Mouse (Mus musculus): ENCODE data around the gene Ctsj. TPM values are rescaled to one million over a fixed set of nuclear protein-coding genes. Genes with fewer than 3 reads are reported as not detected.
"Not testable (repeated sequence)": the region's sequence is repeated elsewhere in the genome, so short reads cannot be mapped to it uniquely, and the experiment has no call there.

The Ctsj gene
- not detected for total RNA-seq (2021)
- long read RNA-seq, experiment 1, result 0 reads
- long read RNA-seq, experiment 2, result 0 reads

DNA sequence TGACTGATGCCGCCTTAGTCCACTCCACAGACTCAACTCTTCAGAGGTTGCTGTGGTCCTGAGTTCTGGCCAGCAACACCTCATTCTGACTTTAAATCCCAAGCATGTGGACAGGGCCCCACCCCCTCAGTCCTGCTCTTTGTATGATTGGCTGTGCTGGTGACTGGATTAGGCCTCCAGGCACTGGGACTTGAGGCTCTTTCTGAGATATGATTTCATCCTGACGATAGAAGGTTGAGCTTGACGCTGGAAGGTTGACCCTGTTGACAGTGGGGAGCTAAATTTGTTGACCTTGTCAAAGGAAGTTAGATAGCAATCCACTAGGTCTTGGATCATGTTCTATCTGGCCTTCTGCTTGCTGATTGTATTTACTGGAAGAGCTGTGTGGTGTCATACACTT lies at the start of gene Ctsj:
TSS of gene Ctsj (minus strand) at position 101 of the 400 bp plus-strand sequence.
- no peak for DNase-seq
- intact Hi-C loops (cut with DNase I), result no loop called here

DNA sequence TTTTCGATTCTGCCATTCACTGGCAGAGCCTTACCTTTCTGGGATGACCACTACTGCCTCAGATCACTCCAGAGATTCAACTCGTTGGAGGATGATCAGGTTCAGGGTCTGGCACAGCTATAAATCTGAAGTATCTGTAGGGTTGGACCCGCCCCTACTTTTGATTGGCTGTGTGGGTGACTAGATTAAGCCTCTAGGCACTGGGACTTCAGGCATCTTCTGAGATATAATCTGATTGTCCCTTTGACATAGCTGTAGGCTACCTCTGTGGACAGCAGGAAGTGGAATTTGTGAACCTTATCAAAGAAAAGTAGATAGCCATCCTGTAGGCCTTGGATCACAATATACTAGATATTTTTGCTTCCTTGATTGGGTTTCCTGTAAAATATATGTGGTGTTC lies 34.8 kb upstream of the Ctsj start, which contains the start of gene Ctsq:
TSS of gene Ctsq (minus strand) at position 101 of the 400 bp plus-strand sequence.
- DNase-seq, result no peak

DNA sequence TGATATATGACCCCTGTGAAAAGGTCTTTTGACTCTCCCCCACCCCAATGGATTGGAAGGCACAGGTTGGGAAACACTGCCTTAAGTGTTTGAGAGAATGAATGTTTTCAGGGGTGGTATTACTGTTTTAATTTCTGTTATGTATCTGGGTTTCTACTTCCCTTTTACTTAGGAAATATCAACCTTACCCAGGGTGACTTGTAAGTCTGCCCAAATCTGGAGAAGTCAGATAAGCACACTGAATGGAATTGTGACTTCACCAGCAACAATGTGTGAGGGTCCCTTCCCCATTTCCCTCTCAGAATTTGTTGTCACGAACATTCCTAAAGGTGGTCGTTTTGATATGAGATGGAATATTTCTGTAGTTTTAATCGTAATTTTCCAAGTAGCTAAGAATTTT lies 17.0 kb upstream of the Ctsj start:
- intact Hi-C loops (cut with DNase I), result no loop called here
- no peak for DNase-seq

More for the DNA sequence above, 34.8 kb upstream of the Ctsj start, which contains the start of gene Ctsq:
- intact Hi-C loops (cut with DNase I), result no loop called here

DNA sequence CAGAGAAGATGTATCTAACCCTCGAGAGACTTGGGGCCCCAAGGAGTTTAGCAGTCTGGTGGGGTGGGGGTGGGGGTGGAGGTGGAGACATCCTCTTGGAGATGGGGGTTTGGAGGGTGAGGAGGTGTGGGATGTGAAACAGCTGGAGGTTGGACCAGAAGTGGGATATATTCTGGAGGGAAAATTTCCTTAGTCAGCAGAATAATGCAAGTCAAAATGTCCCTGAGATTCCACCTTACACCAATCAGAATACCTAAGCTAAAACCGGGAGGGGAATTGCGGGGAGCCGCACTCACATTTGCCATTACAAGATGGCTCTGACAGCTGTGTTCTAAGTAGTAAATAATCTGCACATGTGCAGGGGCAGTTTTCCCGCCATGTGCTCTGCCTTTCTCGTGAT lies 16.1 kb upstream of the Ctsj start:
- DNase-seq, result no peak
- intact Hi-C loops (cut with DNase I), result no loop called here

DNA sequence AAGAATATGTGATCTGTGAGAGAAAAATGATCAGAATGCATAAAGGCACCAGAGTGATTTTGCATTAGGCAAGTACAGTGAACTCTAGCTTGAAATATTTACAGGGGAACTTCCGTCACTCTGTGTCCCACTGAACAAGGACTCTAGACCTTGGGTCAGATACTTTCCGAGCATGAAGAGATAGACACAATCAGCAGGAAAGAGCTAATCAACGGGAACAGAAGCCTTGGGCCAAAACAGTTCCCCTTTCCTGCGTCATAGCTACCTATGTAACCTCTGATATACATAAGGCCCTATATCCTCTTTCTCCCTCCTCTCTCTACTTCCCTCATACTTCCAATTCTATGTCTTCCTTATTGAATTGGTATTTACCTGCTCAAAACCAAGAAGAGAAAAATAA lies 4.4 kb upstream of the Ctsj start:
- intact Hi-C loops (cut with DNase I), result no loop called here

DNA sequence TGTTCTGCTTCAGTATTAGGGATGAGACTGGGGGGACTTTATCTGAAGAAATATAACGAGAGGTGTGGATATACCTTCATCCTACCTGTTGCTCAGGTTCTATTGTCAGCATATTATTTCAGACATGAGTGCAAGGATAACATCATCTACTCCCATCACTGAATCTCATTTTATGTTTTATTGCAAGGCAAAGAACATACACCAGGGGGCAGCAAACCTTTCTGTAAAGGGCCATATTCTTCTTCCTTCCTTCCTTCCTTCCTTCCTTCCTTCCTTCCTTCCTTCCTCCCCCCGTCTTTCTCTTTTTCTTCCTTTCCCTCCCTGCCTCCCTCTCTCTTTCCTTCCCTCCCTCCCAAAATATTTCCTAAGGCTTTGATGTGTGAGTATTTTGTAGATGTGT lies 8.2 kb downstream of the Ctsj start:
- DNase-seq, result no peak
- intact Hi-C loops (cut with DNase I), result no loop called here

More for the DNA sequence above, 4.4 kb upstream of the Ctsj start:
- DNase-seq, result no peak

DNA sequence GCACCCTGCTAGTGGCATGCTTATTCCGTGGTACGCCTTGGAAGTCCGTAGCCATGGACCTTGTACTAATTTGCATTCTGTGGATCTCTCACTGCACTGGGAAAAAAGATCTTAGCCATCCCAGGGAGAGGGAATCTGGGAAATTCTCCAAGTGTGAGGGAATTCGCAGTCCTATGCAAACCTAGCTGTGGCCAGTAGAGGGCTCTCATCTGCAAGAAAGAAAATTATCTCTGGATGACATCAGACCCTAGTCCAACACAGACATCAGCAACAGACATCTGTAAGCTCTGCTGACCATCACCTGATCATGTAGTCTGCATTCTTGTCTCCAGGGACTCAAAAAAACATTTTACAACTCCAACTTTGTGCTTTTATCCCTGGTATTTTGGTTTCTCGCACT lies 18.8 kb downstream of the Ctsj start:
- intact Hi-C loops (cut with DNase I); DNase-seq: not testable (repeated sequence)

DNA sequence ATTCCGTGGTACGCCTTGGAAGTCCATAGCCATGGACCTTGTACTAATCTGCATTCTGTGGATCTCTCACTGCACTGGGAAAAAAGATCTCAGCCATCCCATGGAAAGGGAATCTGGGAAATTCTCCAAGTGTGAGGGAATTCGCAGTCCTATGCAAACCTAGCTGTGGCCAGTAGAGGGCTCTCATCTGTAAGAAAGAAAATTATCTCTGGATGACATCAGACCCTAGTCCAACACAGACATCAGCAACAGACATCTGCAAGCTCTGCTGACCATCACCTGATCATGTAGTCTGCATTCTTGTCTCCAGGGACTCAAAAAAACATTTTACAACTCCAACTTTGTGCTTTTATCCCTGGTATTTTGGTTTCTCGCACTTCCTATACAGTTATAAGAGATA lies 33.4 kb downstream of the Ctsj start:
- DNase-seq; intact Hi-C loops (cut with DNase I): not testable (repeated sequence)

DNA sequence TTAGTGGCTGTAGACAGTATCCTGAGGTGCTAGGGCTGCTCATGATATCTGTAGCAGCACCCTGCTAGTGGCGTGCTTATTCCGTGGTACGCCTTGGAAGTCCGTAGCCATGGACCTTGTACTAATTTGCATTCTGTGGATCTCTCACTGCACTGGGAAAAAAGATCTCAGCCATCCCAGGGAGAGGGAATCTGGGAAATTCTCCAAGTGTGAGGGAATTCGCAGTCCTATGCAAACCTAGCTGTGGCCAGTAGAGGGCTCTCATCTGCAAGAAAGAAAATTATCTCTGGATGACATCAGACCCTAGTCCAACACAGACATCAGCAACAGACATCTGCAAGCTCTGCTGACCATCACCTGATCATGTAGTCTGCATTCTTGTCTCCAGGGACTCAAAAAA lies 41.8 kb downstream of the Ctsj start:
- intact Hi-C loops (cut with DNase I), result not testable (repeated sequence)
- peak in 1 of 2 experiments; percentile 3 for DNase-seq

DNA sequence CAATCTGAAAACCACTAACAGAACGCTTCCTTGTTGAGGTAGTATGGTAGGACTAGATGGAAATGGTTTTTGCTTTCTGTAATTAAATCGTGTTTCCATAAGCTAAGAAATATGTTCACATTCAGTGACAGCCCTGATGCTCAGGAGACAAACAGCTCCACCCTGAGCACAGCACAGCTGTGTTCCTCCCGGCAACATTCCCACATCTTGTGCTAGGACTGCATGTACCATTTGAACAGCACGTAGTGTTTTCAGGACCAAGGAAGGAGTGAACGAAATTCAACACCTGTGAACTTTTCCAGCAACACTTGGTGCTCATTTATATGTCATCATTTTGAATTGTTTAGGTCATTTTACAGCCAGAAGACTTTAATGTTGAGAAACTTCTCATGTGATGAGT lies 44.1 kb downstream of the Ctsj start:
- intact Hi-C loops (cut with DNase I), result no loop called here
- DNase-seq, result peak in 1 of 2 experiments; percentile 13

Other genes with a start within 250 kb of the Ctsj start
- gene BC051665, start 219.6 kb downstream of the Ctsj start, total RNA-seq (2021), result not detected
- gene Ctsll3, start 203.1 kb downstream of the Ctsj start, total RNA-seq (2021), result not detected
- 1 to 10 TPM in 1 of 2 experiments, not detected in 1; 1.2 TPM for gene 4930486L24Rik, start 141.5 kb downstream of the Ctsj start, total RNA-seq (2021)
- gene Gm49392, start 109.1 kb downstream of the Ctsj start, total RNA-seq (2021), result 1 to 10 TPM in 1 of 2 experiments, not detected in 1; 1.6 TPM
- gene Ctla2b, start 108.5 kb downstream of the Ctsj start, total RNA-seq (2021), result 10 to 100 TPM; 12.6 to 14.8 TPM
- gene Tpbpb, start 101.1 kb downstream of the Ctsj start, total RNA-seq (2021), result not detected
- gene Gm49393, start 70.4 kb downstream of the Ctsj start, total RNA-seq (2021), result not detected
- gene Gm49391, start 69.4 kb downstream of the Ctsj start, total RNA-seq (2021), result under 1 TPM in 1 of 2 experiments, not detected in 1; 0.48 TPM
- 100 to 1,000 TPM; 103 to 113 TPM for gene Ctla2a, start 69.3 kb downstream of the Ctsj start, total RNA-seq (2021)
- gene Tpbpa, start 64.0 kb downstream of the Ctsj start, total RNA-seq (2021), result not detected
- not detected for gene Ctsq, start 34.7 kb upstream of the Ctsj start, total RNA-seq (2021)
- gene Ctsr, start 158.3 kb upstream of the Ctsj start, total RNA-seq (2021), result not detected
- gene Cts6, start 197.5 kb upstream of the Ctsj start, total RNA-seq (2021), result not detected
- gene Cts8, start 249.4 kb upstream of the Ctsj start, total RNA-seq (2021), result not detected